Mouse (Mus musculus) heart, postnatal 25 days (tissue): ENCODE measurements around the gene Rdh5. TPM values are rescaled to one million over a fixed set of nuclear protein-coding genes. Genes with fewer than 3 reads are reported as not detected.

ENCODE experiments used
- DNase-seq: peaks from one replicate; pipeline ENCODE4 v3.0.0; 2022; ENCODE audit warnings: low spot score
- intact Hi-C: fragments of 180-260 bp; cut with DNase I; formaldehyde crosslinking; loops from one replicate; pipeline ENCODE4 v1.15.1; 2025
- total RNA-seq, 2 experiments: library from RNA; stranded (reverse); gene quantifications; 2 replicates each; pipeline ENCODE4 v1.2.3; 2021

Gene Rdh5
- total RNA-seq, result 1 to 10 TPM; 5.0 to 7.9 TPM

DNA sequence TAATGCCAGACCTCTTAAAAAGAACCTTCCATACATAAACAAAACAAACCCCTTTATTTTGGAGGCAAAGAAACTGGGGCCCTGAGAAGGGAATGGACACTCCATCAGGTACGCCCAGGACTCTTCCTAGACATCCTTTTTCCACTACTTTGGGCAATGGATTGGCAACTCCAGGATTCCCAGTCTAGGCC lies at the start of gene Rdh5:
Rdh5 (minus strand) TSS at position 67 of the 191 bp plus-strand sequence.
- no peak for DNase-seq
- intact Hi-C loops, result loop anchor here (2.0 kb wide), 1 partner anchor 16 kb away; no protein-coding TSS in a partner anchor

DNA sequence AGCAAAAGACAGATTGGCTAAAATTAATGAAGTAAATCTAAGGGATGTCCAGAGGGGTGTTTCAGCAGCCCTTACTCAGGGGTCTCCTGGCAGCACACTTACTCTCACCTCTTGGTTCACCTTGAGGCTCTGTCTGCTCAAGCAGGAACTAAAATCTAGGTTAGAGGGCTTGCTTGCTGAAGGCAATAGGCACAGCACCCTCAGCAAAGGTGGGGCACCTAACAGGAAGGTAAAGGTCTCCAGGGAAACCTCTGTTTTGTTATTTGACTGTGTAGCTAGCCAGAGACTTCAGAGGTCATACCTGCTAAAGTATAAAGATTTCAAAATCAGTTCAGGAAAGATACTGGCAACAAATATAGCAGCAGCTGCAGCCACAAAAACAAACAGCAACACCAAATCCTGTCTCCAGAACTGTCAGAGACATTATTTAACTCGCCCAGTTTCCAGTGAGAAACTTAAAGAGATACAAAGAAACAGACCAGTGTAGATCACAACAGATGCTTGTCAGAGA lies 48.1 kb upstream of the Rdh5 start:
- no peak for DNase-seq
- intact Hi-C loops, result loop anchor here (10.0 kb wide), 1 partner anchor 126 kb away; no protein-coding TSS in a partner anchor

DNA sequence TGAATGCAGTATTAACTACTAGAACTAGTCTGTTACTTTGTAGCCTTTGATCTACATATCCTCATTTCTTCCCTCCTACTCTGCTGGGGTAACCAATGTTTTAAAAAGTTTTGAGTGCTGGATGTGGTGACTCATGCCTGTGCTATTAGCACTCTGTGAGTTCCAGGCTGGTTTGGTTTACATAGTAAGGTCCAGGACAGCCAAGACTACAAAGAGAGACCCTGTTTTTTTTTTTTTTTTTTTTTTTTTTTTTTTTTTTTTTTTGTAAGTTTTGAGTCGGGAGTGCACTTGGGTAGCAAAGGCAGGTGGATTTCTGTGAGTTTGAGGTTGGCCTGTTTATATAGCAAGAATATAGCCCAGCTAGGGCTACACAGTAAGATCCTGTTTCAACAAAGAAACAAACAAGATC lies 45.7 kb upstream of the Rdh5 start:
- intact Hi-C loops, result no loop called here

DNA sequence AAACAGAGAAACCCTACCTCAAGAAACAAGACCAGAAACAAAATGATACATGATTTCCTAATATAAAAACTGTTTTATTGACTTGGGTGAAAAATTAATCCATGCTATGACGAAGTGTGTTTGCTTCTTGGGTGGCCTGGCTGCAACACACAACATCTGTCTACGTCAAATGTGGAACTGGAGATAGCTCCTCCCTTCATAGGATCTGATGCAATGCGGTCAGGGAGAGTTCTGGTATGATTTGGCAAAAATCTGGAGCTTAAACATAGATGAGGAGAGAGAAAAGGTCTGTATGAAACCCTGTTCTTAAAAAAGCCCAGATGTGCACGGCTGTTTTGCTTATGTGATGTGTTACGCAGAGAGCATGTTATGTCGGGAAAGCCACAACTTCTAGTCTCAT lies 43.2 kb upstream of the Rdh5 start:
- DNase-seq, result no peak
- intact Hi-C loops, result no loop called here

More for the DNA sequence above, 45.7 kb upstream of the Rdh5 start:
- no peak for DNase-seq

DNA sequence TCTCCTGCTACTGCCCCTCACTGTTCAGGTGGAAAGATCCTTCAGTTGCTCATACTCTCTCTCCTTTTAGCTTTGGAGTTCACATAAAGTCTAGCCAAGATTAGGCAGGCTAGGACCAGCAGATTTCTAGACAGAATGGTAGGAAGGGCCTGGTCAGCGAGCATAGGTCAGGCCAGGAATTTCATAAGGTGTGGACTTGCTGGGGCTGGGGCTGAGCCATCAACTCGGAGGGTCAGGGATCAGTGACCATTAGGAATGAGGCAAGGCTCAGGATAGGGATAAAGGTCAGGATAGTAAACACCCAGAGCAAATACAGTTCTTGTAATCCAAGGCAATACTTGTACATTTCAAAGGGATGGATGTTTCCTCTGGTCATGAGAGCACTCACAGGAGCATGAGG lies 42.3 kb upstream of the Rdh5 start:
- DNase-seq, result no peak
- intact Hi-C loops, result no loop called here

DNA sequence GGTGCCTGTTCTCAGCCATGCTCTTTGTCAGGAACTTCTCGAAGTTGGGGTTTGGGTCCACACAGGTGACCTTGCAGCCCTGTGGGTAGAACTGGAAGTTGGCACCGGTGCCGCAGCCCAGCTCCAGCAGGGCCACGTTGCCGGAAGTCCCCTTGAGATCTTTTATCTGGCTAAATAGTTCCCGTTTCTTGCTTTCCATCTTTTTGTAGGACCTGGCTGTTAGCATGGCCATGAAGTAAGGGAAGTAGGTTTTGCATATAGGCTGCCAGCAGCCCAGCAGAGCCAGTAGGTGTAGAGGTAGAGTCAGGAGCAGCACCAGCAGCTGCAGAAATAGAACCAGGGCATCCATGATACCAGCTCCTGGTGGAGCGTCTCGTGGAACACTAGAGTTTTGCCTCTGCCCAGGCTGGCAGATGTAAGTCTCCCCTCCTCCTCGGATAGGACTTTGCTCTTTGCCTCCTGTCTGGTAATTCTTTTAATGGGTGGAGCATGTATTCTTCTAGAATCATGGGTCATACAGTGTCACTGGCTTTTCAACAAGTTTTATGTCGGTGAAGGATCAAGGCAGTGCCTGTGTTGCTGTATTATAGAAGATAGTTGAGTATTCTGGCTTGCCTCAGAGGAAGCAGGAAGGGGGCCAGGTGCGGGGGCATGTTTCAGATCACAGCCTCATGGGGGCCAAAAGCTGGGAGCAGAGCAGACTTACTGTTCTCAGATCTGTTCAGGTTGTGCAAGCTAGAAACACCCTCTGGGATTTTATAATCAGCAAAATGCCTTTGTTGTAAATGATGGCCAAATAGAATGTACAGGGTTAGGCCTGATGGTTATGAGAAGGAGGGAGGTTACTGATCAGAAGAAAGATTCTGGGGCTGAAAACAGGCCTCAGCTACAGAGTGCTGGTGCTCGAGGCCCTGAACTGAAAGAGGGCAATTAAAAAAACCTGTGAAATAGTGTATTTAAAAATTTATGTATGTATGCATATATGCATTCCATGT lies 38.2 kb upstream of the Rdh5 start, which contains the start of gene Mettl7b:
Mettl7b (minus strand) TSS at position 399 of the 995 bp plus-strand sequence.
- intact Hi-C loops, result no loop called here
- no peak for DNase-seq

DNA sequence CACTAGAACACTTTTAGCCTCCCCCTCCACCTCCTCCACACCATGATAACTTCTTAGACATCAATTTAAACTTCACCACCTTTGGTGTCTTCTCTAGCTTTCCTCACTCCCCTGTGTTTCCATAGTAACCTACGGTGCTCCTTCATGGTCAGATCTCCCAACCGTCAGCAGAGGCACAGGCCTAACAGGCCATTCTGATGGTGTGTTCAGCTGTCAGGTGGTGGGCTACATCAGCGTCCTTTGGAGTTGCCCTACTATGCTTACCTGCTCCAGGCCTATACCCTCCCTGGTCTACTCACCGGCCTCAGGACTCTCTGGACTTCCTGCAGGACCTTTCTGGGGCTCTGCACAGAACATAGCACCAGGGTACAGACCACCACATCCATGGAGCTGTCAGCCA lies 37.5 kb upstream of the Rdh5 start:
- intact Hi-C loops, result no loop called here
- DNase-seq, result no peak

DNA sequence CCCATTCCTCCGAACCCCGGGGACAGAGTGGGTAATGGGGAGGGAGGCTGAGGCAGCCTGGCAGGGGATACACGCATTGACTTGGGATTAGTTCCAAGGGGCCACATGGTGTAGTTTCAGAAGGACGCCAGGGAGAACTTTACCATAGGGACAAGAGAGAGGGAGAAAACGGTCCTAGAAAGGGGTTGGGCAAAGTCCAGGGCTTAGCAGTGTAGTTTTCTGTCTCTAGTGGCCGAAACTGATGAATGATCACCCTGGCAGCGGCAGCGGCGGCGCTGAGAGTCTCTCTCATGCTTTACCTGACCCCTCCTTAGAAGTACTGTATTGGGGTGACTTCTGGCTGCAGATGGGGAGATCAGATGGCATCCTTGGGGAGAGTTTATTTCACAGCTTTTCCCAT lies 35.7 kb upstream of the Rdh5 start:
- no peak for DNase-seq

DNA sequence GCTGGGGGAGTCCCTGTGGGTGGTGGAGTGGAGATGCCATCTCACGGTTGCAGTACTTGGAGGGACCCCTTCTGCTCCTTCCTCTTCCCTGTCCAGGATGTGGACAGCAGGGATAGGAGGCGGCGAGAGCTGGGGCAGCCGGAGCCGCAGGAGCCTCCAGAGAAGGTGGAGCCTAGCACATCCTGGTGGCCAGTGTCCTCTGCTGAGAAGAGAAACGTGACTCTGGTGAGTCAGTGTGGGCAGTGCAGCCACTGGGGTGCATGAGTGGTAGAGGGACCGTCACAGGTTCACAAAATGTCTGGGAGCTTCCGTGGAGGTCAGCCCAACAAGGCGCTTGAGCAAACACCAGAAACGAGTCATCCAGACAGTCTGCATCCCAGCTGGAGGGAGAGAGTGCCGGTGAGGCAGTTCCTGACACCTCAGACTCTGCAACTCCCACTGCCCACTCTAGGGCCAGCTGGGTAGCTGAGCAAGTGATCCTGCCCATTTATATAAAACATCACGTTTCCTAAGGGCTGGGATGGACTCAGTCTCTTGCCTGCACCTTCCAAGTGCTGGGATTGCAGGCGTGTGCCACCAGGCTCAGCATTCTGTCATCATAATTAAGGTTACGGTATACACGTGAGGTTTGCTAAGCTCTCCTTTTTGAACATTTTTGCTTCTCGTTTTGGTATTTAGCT lies 27.7 kb upstream of the Rdh5 start:
- intact Hi-C loops, result no loop called here
- no peak for DNase-seq

More for the DNA sequence above, 35.7 kb upstream of the Rdh5 start:
- intact Hi-C loops, result no loop called here

DNA sequence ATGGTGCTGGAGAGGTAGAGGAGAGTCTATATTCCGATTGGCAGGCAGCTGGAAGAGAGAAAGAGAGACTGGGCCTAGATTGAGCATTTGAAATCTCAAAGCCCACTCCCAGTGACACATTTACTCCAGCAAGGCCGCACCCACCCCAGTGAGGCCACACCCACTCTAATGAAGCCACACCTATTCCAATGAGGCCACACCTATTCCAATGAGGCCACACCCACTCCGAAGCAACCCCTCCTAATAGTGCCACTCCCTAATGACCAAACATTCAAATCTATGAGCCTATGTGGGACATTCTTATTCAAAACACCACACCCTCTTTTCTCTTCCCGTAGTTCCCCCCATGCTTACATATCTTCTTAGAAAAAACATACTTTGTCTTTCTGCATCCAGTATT lies 24.8 kb upstream of the Rdh5 start:
- DNase-seq, result no peak
- intact Hi-C loops, result loop anchor here (5.0 kb wide), 1 partner anchor 35 kb away; no protein-coding TSS in a partner anchor

DNA sequence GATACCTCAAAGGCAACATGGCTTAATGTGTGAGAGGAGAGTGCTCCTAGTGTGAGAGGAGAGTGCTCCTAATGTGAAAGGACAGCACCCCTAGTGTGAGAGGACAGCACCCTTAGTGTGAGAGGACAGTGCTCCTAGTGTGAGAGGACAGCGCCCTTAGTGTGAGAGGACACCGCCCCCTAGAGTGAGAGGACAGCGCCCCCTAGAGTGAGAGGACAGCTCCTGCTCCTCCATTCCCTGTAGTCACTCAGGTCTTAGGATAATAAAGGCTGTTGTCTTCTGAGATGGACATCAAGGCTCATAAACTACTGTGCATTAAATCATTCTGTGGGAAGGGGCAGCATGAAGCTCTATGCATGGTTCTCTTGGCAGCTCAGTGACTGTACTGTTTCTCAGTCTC lies 23.0 kb upstream of the Rdh5 start:
- DNase-seq, result no peak
- intact Hi-C loops, result loop anchor here (5.0 kb wide), 1 partner anchor 33 kb away; no protein-coding TSS in a partner anchor

DNA sequence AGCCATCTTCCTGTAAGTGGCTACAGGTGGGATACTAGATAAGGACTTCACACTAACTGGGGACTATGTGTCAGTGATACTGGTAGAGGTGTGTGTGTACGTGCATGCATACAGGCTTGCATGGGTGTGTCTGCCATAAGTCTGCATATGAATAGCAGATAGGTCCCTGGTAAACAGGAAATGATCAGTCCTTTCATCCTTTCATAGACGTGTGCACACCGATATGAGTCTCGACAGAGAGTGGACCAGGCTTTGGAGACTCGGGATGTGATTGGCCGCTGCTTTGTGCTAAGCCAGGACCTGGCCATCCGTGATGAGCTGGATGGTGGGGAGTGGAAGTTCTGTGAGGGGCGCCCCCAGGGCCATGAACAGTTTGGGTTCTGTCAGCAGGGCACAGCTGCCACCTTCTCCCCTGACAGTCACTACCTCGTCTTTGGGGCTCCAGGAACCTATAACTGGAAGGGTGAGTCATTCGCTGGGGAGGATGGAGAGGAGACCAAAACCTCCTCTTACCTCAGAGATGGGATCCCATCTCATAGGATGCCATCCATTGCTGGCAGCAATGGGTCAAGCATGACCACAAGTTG lies 17.9 kb upstream of the Rdh5 start:
- intact Hi-C loops, result no loop called here
- no peak for DNase-seq

DNA sequence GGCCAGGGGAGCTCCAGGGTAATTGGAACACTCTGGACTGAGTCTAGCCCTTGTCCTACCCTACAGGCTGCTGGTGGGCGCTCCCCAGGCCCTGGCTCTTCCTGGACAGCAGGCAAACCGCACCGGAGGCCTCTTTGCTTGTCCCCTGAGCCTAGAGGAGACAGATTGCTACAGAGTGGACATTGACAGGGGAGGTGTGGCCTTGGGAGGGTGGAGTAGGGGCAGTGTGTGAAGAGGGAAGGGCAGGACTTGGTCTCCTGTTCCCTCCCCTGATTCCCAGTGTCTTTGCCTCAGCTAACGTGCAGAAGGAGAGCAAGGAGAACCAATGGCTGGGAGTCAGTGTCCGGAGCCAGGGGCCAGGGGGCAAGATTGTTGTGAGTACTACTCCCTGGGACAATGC lies 16.3 kb upstream of the Rdh5 start:
- intact Hi-C loops, result loop anchor here (2.0 kb wide), 1 partner anchor 16 kb away; the partner anchor contains the start of gene Rdh5
- no peak for DNase-seq

DNA sequence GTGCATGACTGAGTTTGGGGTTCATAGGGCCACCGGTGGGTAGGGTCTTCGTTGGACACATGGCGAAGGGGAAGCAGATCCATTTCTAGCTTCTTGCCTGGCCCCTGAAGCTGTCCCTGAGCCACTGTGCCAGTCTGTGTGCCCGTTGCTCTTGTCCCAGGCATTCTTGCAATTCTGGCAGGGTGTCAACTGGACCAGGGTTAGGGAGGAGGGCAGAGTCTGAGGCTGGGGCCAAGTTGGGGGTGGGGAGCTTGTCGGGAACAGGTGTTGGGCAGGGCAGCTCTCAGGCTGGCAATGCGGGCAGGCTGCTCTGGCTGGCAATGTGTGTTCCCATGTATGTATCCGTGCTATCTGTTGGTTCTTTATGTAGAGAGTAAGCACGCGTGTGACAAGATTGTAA lies 15.8 kb upstream of the Rdh5 start:
- DNase-seq, result peak; percentile 51
- intact Hi-C loops, result loop anchor here (2.0 kb wide), 1 partner anchor 16 kb away; the partner anchor contains the start of gene Rdh5

DNA sequence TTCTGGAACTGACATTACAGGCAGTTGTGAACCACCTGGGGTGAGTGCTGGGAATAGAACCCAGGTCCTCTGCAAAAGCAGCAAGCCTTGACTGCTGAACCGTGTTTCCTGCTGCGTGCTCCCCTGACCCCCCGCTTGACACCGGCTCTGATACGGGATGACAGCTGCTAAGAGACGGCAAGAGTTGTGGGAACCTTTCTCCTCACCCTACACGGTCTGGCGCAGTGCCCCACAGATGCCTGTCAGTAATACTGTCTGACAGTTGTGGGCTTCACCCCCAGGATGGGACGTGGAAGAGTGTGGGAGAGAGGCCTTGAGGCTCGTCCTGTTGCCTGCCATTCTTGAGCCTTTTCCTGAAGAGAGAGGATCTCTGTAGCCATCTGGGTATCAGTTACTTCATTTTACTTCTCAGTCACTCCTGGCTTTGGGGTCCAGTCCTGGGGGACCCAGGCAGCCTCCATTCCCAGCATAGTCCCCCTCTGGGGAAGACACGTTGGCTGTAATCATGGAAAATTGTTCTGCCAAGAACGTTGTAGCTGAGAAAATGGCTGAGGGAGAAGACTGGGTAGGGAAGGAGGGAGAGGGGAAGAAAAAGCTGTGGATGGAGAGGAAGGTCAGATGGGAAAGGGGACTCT lies 15.2 kb upstream of the Rdh5 start:
- intact Hi-C loops, result loop anchor here (2.0 kb wide), 1 partner anchor 15 kb away; the partner anchor contains the start of gene Rdh5
- no peak for DNase-seq

DNA sequence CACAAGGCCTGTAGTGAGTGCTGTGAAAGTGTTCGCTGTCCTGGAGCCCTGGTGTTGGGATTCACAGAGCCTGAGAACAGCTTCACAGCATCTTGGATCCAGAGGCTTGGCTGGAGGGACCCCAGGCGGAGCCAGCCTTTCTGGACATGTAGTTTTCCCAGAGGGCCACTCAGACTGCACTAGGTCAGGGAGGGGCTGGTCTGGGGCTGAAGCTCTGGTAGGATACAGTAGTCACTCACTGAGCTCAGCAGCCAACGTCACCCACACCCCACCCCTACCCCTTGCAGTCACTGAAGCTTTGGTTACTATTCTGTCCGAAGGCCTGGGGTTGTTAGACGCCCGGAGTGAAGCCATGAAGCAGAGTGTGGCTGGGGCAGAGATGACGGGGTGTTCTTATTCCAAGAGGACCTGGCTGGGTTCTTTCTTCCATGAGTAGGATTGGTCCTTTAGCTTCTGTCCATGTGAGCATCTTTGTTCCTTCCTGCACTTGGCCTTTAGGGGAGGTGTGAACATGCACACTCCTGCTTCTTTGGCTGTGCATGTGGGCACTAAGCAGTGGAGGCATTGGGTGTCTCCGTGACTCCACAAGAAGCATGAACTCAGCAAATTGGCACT lies 13.2 kb upstream of the Rdh5 start:
- intact Hi-C loops, result no loop called here
- peak; percentile 48 for DNase-seq

DNA sequence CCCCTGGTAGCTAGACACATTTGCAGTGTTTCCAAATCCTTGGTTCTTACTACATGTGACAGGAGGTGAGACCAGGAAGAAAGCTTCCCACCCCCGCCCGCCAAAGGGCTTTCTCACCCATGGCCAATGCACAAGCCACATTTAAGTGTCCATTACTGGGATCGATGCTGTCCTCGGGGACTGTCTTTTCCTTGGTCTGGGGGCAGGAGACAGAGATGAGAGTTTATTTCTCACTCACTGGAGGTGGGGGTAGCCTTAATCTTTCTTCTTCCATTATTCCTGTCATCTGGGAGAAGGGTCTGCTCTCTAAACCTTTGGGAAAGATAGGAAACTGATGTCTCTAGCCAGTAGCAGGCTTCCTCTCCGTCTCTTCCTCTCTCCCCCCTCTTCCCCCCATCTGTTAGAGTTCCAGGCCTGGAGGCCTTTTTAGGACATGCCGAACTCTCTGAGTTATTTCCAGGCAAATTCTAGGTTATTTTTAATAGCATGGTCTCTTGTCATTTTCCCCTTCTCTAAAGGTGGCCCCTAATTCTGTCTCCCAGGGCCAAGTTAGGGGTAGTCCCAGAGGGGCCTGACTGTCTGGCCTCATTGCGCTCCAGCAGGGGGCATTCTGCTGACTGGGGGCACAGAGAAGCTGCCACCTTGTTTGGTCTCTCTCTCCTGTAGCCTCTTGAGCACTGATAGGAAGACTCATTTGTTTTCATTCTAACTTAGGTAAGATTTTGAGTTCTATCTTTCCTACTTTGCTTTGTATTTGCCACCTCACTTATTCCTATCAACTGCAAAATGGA lies 12.5 kb upstream of the Rdh5 start:
- DNase-seq, result no peak

DNA sequence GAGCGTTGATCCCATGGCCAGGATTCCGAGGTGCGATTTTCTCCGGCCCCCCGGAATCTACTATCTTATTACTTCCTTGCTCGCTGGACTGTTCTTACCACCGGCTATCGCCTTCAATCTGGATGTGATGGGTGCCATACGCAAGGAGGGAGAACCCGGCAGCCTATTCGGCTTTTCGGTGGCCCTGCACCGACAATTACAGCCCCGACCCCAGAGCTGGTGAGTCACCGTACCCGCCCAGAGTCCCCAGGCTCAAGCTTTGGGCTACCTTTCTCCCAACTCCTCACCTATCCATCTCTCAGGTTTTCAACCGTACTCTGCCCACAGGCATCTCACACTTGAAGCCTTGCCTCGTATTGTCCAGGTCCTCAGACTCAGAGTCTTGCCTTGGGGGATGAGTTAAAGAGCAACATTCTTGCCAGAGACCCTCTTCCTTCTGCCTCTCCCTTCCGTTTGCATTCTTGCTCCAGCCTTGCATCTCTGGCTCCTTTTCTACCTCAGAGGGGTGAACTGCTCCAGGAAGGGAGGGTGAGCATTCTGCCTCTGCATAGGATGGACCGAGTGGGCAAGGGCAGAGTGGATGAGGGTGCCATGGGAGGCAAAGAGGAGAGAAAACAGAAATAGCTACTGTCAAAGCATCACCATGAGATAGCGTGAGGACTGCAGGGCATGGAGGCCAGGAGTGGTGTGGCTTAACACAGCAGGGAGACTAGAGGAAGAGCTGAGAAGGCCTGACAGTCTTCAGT lies 11.5 kb upstream of the Rdh5 start:
- DNase-seq, result no peak
- intact Hi-C loops, result loop anchor here (5.0 kb wide), 1 partner anchor 1907 kb away; no protein-coding TSS in a partner anchor

More for the DNA sequence above, 12.5 kb upstream of the Rdh5 start:
- intact Hi-C loops, result loop anchor here (5.0 kb wide), 1 partner anchor 1908 kb away; no protein-coding TSS in a partner anchor
